23 mouse cellular contexts compared by ENCODE assay signal in genomic region chr11:114315274-114315673, GRCm38 (mm10).
DNase-seq lines count a peak whose midpoint lies in the region; ATAC-seq and TF ChIP-seq lines count a peak whose summit lies in the region.
"Had no signal": no experiment of that assay in that cellular context is flagged by ENCODE, and none has a peak within 500 bp of the region (broad histone marks: within the 10 kb centered on the region; RNA-seq: fewer than 3 reads in every experiment).

No protein-coding gene starts in this region.

- no peak for TF ChIP-seq CTCF in G1E (IDR thresholded peaks at IDR 0.05; ENCODE audit: low read depth, low read length)

- H3K4me1 ChIP-seq in G1E (ENCODE audit: insufficient read depth, low read depth, low read length), result no peaks in the 10 kb centered on the region

- no peaks in the 10 kb centered on the region for H3K27me3 ChIP-seq in G1E (ENCODE audit: insufficient read depth, low read length)
- H3K27me3 ChIP-seq in splenic B cell, adult 2 months (ENCODE audit: control insufficient read depth, insufficient read depth, low read length, poor library complexity, severe bottlenecking), result no peaks in the 10 kb centered on the region
- H3K27me3 ChIP-seq: embryonic facial prominence, embryonic 15.5 days; forebrain, embryonic 12.5 days had no signal

- H3K36me3 ChIP-seq in G1E (replicated peaks), result no peaks in the 10 kb centered on the region
- no peaks in the 10 kb centered on the region for H3K36me3 ChIP-seq in splenic B cell, adult 2 months (ENCODE audit: control insufficient read depth, insufficient read depth, low read length, poor library complexity, severe bottlenecking)
- H3K36me3 ChIP-seq: embryonic facial prominence, embryonic 13.5 days; embryonic facial prominence, embryonic 15.5 days; forebrain, embryonic 10.5 days; forebrain, embryonic 12.5 days had no signal

- ATAC-seq in G1E (ENCODE audit: extremely low read depth, insufficient number of reproducible peaks, low FRiP score, poor library complexity, severe bottlenecking), result no peak
- ATAC-seq: activated CD4-positive, CD25-positive, alpha-beta regulatory T cell, adult 4 months; forebrain, embryonic 14.5 days; forebrain, embryonic 16.5 days had no signal

- peaks cover 90% of the 10 kb centered on the region for H3K9me3 ChIP-seq in G1E (replicated peaks)
- H3K9me3 ChIP-seq: embryonic facial prominence, embryonic 13.5 days; embryonic facial prominence, embryonic 15.5 days; forebrain, embryonic 10.5 days; forebrain, embryonic 12.5 days had no signal

- peak; percentile 2 to 5 for DNase-seq in B cell, adult 2 months
- DNase-seq in G1E (ENCODE audit: low spot score), result no peak
- peak; percentile 32 for DNase-seq in splenic B cell, adult 2 months (ENCODE audit: low read depth, low spot score)
- no peak for DNase-seq in yolk sac, embryonic 10.5 days (ENCODE audit: low spot score)
- no peak for DNase-seq in ovary, postnatal 36 days (ENCODE audit: low spot score)
- DNase-seq in adrenal gland, adult 8-10 months, result no peak
- DNase-seq: adrenal gland, postnatal 10 days; adrenal gland, postnatal 25 days; cerebellum, adult 11 months; cerebellum, adult 18-20 months; cerebellum, adult 8-10 months; cerebellum, adult 9-11 months; cerebellum, postnatal 14 days; cerebellum, postnatal 36 days; embryo, embryonic 11 days had no signal

- H3K4me3 ChIP-seq in G1E (ENCODE audit: low read depth, low read length), result 0 out of 2 replicates have a peak overlapping the region, but pooled peaks have one; percentile 38
- H3K4me3 ChIP-seq: embryonic facial prominence, embryonic 13.5 days; embryonic facial prominence, embryonic 15.5 days; erythroblast, embryonic 14.5 days; forebrain, embryonic 10.5 days; forebrain, embryonic 12.5 days had no signal

Comparison
In these comparisons a context has a peak if more than half of its experiments do, and no peak if none do; other contexts are left out.
1. DNase-seq: peak in B cell, adult 2 months (2 of 2) and splenic B cell, adult 2 months (single experiment); none in G1E (single experiment), yolk sac, embryonic 10.5 days (single experiment), ovary, postnatal 36 days (single experiment) and adrenal gland, adult 8-10 months (single experiment).